Mouse (Mus musculus) gastrocnemius, postnatal 10 days (tissue): ENCODE results near the gene Mthfsl. TPM values are rescaled to one million over a fixed set of nuclear protein-coding genes. Genes with fewer than 3 reads are reported as not detected.
"Not testable (repeated sequence)": the region's sequence is repeated elsewhere in the genome, so short reads cannot be mapped to it uniquely, and the experiment has no call there.

Source experiments
- DNase-seq: peaks from one replicate; pipeline ENCODE4 v3.0.0; 2021; ENCODE audit warnings: mixed read lengths
- total RNA-seq, 2 experiments: library from RNA; stranded (reverse); gene quantifications; 2 replicates each; pipeline ENCODE4 v1.2.3; 2021

Gene Mthfsl
- total RNA-seq, 2 experiments from 2014 or later, result 14.3 to 17.3 TPM

- DNase-seq, result not testable (repeated sequence)
Measured at GRCm38 (mm10) chr9:88689451-88689850, 30.6 kb downstream of the Mthfsl start.

- not testable (repeated sequence) for DNase-seq
Measured at GRCm38 (mm10) chr9:88686719-88687118, 33.4 kb downstream of the Mthfsl start.

- DNase-seq, result not testable (repeated sequence)
Measured at GRCm38 (mm10) chr9:88658341-88658740, 61.8 kb downstream of the Mthfsl start.

- DNase-seq, result not testable (repeated sequence)
Measured at GRCm38 (mm10) chr9:88650742-88651141, 69.4 kb downstream of the Mthfsl start.

Other genes with a start within 250 kb of the Mthfsl start
- 10 to 100 TPM; 65.8 to 77.3 TPM for gene Syncrip, start 237.7 kb downstream of the Mthfsl start, total RNA-seq
- gene Zfp949, start 172.3 kb downstream of the Mthfsl start, total RNA-seq, result 1 to 10 TPM; 6.4 to 7.1 TPM
- not detected for gene Trim43a, start 139.4 kb downstream of the Mthfsl start, total RNA-seq
- under 1 TPM in 1 of 2 experiments, not detected in 1; 0.35 TPM for gene Bcl2a1d, start 11.6 kb upstream of the Mthfsl start, total RNA-seq
- not detected for gene Trim43c, start 118.9 kb upstream of the Mthfsl start, total RNA-seq
- gene Bcl2a1a, start 236.6 kb upstream of the Mthfsl start, total RNA-seq, result under 1 TPM in 1 of 2 experiments, not detected in 1; 0.63 TPM